Mouse (Mus musculus) embryo, embryonic 10 days (tissue): Measurements from ENCODE around the gene Dnajc11.

Experiments used
- DNase-seq: peaks from one replicate; pipeline ENCODE4 v3.0.0-alpha.2; 2015; ENCODE audit warnings: low spot score

Dnajc11 gene

DNA sequence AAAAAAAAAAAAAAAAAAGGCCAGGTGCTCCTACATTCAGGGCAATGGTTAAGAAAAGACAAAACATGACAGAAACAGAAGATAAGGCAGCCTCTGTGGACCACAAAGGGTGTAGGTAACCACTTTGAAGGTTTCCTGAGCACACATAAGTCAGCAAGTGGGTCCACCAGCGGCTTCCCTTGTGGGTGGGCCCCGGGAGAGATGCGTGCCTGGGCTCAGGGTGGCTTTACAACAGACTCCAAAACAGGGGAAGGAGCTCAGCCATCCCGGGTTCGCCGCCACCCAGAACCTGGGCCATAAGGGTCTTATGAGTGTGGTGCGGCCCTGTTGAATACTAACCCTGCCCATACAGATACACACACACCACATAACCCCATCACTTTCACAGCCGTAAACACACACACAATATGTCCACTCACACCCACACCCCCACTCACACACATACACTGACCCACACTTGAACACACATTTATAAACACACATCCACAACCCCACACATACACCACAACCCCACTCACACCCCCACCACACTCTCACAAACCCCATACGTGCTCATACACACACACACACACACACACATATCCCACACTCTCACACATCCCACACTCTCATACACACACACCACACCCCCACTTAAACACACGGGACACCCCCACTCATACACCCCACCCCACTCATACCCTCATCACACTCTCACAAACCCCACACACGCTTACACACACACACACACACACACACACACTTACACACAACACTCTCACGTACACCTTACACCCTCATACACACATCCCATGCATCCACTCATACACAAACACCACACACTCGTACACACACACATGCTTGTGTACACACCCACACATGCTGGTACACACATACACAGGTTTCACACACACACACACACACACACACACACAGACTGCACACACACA, 651 bp upstream of the Dnajc11 start:
- no peak for DNase-seq

DNA sequence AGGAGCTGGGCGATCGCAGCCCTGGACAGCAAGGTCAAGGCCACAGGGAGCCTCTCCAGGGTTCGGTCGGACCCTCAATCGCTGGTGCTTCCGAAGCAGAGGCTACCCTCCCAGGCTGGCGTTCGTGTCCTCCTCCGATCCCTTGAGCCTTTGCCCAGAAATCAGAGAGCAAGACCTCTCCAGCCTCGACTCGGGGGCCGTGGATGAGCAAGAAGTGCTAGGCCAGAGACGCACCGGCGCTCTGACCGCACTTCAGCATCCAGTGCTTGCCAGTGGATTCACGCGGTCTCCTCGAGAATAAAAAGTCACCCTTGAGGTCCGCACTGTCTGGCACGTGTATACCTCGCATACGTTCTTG, 703 bp downstream of the Dnajc11 start:
- DNase-seq: no peak

DNA sequence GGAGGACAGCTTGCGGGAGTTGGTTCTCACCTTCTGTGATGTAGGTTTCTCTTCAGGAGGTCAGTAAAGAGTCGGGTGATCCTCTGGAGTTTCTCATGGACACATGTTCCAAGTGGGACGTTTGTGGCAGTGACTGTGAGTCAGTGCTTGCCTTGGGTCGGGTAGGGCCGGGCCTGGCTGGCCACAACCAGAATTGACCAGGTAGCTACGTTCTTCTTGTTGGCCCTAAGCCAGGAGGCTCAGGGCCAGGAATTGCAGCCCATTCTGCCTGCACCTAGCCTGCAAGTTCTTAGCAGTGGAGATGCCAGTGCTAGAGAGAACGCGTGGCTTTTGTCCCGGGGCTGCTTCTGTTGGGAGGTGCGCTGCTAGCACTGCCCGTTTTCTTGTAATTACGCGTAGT, 4.0 kb downstream of the Dnajc11 start:
- no peak for DNase-seq

DNA sequence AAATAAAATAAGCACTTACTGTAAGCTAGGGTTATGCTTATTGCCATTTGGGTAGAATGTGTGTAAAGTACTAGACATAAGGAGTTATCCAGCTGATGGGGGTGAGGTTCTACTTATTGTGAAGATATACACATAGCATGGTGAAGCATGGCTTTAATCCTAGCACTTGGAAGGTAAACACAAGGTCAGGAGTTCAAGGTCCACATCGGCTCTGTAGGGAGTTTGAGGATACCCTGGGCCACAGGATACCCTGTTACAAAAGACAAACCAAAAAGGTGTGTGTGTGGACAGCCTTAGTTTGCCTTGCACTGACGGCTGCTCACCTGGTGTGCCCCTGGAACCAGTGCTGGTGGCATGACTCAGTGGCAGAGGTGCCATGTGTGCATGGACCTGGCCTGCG, 4.6 kb downstream of the Dnajc11 start:
- no peak for DNase-seq

DNA sequence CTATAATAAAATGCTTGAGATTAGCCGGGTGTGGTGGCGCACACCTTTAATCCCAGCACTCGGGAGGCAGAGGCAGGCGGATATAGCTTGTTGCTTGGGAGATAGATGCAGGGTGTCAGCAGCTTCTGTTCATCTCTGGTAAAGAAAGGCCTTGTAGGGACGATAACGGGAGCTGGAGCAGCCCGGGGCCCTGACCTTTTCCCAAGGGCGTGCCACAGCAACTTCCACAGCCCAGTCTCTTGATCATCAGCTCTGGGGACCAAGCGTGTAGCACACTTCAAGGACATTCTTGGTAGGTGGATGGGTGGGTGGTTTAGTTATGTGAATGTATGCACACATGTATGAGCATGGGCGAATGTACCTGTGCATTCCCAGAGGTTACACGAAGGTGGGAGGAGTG, 12.7 kb downstream of the Dnajc11 start:
- no peak for DNase-seq

DNA sequence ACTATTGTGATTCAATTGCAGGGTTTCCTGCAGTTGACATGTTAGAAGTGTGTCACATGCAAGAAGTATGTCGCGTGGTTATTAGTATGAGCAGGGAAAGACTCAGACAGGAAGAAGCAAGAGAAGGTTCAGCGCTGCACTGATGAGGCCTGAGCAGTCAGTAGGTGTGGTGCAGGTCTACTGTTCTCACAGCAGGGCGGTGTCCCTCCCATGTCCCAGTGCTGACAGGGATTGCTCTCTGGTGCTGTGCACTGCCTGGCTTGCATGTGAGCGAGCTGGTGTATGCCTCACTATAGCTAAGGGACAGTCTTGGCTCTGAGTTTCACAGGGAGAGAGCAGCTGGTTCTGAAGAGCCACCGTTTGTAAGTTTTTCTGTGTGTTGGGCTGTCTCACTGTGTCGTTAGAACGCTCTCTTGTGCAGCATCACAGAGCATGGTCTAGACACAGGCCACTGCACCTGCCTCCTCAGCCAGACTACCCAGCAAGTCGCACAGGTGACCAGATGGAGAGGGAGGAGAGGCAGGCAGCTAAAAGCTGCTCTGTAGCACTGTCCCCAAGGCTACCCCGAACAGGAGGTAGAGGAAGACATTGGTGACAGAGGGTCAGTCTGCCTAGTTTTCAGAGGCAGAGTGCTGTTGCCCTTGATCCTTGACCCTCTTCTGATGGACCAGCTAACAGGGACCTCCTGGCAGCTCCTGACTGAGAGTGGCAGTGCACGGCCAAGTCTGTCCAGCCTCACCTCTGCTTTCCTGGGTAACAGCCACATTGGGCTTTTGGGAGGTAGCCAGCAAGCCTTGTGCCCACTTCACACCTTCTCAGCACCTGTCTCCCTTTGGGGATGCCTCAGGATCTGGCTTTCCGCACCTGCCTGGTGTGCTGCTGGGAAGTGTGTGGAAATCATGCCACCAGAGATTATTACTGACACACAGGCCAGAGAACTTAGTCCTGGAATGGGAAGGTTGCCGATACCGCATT, 15.3 kb downstream of the Dnajc11 start:
- no peak for DNase-seq

DNA sequence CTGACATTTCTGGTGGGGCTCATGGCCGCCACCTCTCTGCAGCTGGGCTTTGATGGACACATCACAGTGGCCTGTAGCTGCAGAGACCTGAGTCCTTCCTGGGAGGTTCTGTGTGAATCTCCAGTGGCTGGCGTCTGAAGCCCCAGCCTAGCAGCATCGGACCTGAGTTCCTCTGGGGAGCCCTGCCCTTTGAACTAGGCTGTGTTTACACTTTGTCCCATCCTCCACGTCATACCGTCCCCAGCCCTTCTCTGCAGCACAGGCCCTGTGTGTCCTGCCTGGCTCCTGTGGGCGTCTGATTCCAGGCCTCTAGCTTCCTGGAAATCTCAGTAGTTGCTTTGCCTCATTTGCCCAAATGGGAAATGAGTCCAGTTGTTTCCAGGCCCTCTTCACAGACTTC, 19.7 kb downstream of the Dnajc11 start:
- DNase-seq: no peak

DNA sequence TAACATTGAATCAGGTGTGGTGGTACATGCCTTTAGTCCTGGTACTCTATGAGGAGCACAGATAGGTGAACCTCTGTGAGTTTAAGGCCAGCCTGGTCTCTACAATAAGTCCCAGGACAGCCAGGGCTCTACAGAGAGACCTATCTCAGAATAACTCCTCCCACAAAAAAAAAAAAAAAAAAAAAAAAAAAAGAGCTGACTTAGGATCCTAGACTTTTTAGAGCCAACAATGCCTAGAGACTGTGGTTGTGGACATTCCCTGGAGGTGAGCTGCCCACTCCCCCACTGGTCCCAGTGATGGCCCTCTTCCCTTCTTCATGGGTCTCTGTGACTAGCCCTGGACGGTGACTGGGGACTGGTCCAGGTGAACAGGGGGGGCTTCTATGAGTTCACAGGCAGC, 22.3 kb downstream of the Dnajc11 start:
- no peak for DNase-seq

DNA sequence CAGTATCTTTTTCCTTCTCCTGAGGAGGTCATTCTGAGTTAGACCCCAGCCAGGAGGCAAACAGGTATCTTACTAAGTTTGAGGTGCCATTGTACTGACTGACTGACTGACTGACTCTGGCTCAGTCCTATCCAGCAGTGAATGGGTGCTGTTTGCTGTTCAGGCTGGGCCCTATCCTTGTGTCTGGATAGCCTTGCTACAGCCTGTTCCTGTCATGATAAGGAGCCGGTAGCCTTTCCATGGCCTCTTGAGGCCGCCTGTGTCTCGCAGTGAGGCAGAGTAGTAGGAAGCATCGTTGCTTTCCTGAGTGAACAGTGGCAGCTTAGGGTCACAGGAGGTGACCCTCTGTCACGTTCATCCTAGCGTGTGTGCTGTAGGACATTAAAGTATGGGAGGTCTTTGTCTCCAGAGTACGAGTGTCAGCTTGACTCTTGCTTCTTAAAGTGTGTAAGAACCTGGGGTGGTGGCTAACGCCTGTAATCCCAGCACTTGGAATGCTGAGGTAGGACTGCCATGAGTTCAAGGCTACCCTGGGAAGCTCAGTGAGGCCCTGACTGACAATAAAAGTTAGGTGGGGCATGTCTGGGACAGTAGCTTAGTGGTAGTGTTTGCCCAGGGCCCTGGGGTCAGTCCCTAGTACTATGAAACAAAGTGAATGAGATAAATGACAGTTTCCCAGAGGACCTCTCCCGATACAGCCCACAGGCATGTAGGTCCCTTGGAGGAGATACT, 24.3 kb downstream of the Dnajc11 start:
- no peak for DNase-seq

DNA sequence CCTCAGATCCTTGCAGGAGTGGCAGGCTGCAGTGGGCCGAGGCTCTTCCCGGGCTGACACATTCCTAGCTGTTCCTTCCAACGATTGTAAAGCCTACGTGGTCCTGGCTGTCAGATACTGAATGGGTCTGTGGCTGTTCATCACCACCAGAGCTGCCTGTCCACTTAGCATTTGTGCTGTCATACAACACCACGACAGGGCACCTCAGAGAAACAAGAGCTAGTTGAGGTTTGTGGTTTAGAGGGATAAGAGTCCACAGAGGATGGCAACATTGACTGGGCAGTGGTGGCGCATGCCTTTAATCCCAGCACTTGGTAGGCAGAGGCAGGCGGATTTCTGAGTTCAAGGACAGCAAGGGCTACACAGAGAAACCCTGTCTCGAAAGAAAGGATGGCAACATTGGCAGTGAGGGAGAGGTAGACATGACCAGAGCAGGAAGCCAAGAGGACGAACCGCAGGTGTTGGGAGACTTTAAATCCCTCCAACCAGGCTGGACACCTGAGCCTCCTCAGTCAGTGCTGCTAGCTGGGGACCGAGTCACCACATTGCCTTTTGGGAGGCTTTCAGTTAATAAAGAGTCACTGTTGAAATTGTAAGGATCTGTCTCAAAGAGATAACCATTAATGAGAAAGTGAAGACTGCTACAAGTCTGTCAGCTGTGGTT, 26.5 kb downstream of the Dnajc11 start:
- no peak for DNase-seq

DNA sequence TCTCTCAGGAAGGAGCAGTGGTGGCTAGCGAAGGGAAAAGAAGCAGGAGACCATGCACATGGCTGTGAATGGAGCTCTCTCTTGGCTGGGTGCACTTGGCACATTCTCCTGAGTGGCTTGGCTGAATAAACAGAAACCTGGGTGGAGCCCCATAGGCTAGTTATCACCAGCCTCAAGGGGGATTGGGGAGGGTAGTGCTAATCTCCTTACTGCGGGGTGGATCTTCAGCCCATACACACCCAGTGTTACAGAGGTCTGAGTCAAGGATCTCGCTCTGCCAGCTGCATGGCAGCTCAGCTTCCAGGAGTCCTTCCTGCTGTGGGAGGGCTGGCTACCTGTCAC, 27.0 kb downstream of the Dnajc11 start:
- no peak for DNase-seq

DNA sequence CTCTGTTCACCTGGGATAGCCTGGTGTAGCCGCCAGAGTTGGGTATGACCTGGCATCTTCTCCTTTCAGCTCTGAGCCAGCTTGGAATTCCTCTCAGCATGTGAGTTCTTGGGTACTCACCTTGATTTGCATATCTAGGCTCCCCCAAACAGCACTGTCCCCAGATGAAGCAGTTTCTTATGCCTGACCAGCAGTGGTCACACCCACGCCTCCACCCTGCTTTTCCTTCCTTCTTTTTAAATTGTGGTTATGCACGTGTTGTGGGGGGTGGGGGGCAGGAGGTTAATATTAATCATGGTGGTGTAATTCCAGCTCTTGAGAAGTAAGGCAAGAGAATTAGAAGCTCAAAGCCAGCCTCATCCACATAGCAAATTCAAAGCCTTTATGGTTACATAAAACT, 29.3 kb downstream of the Dnajc11 start:
- DNase-seq: no peak

DNA sequence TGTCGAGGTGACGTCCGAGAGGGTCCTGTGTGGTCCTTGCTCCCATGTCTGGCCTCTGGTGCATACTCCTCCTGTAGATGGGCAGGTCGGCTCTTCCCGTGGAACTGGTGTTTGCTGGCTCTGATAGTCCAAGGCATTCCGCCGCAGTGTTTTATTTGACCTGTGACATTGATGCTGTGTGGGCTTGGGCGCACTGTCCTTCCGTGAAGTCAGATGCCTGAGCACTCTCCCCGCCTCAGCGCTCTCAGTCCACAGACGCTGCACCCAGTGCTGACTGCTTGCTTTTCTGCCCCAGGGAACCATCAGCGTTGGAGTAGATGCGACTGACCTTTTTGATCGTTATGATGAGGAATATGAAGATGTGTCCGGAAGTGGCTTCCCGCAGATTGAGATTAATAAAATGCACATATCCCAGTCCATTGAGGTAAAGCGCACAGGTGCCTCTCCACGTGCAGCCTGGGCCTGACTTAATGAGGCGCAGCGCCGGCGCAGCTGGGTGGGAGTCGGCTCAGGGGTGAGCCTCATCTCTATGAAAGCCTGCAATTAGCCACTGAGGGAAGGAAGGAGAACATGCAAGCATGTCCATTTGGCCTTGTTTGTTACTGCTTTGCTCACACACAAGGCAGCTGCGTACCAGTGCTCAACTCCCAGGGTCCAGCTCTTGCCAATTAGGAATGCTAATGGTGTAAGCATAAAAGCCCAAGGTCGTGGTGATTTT, 34.9 kb downstream of the Dnajc11 start:
- no peak for DNase-seq

DNA sequence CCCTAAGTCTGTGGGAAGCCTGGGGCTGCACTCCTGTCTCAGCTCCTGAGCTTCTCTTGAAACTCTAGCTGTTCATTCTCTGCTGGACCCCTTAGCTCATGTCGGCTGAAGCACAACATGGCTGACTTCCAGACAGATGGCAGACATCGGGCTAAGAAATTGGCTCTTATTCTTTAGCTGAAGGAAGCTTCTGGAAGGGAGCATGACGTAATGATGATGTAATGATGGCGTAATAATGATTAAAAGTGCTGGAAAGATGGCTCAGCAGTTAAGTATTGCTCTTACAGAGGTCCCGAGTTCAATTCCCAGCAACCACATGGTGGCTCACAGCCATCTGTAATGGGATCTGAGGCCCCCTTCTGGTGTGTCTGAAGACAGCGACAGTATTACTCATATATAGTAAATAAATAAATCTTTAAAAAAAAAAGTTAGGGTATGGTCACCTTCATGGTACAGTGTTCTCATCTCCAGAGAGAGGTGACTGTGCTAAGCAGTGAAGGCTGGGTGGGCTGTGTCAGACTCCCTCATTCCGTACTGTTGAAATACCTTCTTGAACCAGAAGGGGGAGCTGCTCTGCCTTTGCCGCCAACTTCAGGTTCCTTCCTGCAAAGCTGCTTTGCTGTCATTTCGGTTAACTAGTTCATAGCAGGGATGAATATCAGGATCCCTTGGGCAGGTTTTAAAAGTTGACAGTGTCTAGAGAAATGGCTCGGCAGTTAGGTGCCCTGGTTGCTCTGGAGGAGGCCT, 38.9 kb downstream of the Dnajc11 start:
- peak; percentile 68 for DNase-seq

DNA sequence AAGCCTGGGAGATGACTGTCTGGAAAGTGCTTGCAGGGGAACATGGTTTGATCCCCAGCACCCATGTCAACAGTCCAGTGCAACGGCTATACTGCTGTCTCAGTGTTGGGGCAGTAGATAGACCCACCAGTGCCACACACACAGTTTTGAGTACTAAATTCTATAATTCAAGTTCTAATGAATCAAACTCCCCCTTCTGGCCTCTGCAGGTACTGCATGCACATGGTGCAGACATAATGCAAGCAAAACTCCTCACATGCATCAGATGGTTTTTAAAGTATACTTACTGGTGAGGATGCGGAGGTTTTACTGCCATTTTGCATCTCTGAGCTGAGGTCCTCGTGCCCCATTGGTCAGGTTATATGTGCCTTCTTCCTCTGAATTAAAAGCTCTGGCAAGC, 42.0 kb downstream of the Dnajc11 start:
- DNase-seq: peak; percentile 31

DNA sequence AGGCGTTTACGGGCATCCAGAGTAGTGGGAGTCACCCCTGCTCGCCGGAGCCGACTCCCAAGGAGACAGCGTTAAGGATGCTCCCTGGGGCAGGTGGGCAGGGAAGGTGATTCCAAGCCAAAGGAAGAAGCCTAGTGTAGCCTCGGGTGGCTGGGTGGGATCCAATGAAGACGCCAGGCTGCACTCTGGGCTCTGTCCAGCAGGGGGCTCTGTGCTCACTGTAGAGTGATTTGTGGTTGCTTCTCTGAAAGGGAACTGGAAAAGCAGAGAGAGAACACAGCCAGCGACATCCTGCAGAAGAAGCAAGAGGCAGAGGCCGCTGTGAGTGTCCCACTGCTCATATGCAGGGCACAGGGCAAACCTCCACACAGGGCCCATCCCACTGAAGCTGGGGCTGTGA, 44.3 kb downstream of the Dnajc11 start:
- peak; percentile 84 for DNase-seq

DNA sequence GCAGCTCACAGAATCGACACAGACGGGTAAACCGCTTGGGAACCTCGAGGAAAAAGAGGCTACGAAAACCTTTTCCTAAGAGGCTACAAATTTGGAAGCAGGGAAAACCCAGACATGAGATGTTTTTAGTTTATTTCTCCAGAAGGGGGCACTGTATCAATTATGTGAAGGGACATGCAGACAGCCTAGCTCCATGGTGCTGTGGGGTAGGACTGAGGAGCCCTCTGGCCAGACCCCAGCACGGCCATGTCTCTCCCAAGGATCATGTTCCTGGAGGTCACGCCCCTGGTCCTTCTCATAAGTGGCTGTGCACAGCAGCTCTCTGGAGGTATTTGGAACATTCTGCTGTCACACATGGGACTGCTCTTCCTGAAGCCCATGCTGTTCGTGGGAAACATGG, 47.2 kb downstream of the Dnajc11 start:
- no peak for DNase-seq

DNA sequence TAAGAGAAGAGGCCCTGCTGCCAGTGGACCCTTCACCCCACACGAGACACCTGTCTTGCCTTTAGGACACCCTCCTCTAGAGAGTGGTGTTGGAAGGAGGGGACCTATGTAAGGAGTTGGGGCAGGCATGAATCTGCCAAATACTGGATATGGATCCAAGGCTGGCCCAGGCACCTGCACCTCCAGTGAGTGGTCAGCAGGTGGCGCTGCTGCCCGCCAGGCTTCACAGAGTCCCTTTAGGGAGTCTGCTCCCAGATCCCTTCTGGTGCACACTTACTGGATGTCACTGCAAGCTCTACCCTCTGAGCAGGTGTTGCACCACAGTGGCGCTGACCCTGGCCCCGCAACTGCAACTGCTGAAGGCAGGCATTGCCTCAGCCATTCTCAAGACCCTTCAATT, 47.9 kb downstream of the Dnajc11 start:
- peak; percentile 88 for DNase-seq

DNA sequence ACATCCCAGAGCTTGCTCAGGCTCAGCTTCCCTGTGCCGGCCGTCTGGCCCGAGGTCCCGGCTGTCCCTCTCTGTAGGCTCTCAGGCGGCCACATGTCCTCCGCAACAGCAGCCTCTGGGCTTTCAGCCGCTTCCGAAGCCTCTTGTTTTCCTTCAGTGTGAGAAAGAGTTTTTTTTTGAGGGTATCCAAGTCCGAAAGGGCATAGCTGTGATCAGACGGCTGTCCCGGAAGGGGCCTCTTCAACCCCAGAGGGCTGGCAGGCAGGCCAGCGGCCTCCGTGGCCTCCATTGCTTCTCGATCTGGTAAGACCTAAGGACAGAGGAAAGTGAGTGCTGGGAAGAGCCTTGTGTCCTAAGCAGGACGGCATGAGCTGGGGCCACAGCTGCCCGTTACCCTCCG, 49.6 kb downstream of the Dnajc11 start:
- DNase-seq: no peak

DNA sequence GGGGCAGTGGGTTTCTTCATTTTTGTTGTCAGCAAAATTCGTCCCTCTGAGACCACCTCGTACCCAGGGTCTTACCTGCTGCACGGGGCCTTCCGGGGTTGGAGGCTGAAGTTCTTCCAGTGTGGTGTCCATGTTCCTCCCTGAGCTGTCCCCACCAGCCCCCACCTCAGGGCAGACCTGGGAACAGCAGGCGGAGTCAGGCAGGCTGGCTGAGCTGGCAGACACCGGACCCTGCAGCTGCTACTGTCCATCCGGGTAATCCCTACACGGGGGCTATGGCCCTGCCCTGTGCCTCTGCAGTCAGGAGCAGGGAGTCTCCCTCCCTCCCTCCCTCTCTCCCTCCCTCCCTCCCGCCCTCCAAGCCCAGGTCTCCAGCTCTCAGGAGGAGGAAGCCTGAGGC, 50.1 kb downstream of the Dnajc11 start:
- DNase-seq: peak; percentile 43

DNA sequence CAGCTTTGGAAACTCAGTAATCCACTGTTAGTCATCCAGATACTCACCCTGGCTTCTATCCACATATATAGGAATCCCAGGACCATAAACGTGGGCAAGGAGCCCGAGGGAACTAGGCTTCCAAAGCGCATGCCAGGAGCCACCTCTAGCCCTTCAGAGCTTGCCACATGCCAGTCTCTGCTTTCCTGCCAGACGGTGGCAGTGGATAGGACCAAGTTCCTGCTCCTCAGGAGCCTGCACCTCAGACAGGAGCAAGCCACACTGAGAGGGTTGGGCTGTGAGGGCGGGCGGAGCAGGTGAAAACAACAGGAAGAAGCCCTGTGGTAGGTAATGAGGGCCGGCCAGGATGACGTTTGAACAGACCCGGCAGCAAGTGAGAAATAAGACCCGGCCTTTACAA, 52.4 kb downstream of the Dnajc11 start:
- no peak for DNase-seq
